Mouse (Mus musculus): ENCODE data around the gene Tdrd1. TPM values are rescaled to one million over a fixed set of nuclear protein-coding genes. Genes with fewer than 3 reads are reported as not detected.

Tdrd1 gene
- polyA plus RNA-seq, 1 experiment from 2014 or later: 0.81 TPM

GRCm38 (mm10) chr19:56817851-56818526, 8.0 kb upstream of the Tdrd1 start:
- no peaks in the 10 kb centered on the region for H3K27me3 ChIP-seq (replicated peaks; ENCODE audit: control insufficient read depth, insufficient read depth, low read length)
- H3K4me3 ChIP-seq (ENCODE audit: low read depth, low read length): no peak overlapping the region
- H3K9me3 ChIP-seq (ENCODE audit: control insufficient read depth, low read length): no peaks in the 10 kb centered on the region
- DNase-seq (ENCODE audit: low spot score): no peak
- H3K4me2 ChIP-seq: no peak overlapping the region
- no peak for ATAC-seq (replicated peaks; ENCODE audit: low FRiP score)
- peaks cover 20% of the 10 kb centered on the region for H3K4me1 ChIP-seq (replicated peaks; ENCODE audit: control insufficient read depth, insufficient read depth, low read length)
- H3K36me3 ChIP-seq (ENCODE audit: control insufficient read depth, insufficient read depth, low read length): peaks cover 1% of the 10 kb centered on the region; the same call in 1 of the 2 replicates
- H3K27ac ChIP-seq (ENCODE audit: low read depth, low read length): no peak overlapping the region
- 61% methylated on average over 14 of the region's 14 CpGs for WGBS
- no peak overlapping the region for H3K9ac ChIP-seq (ENCODE audit: low read depth, low read length)

GRCm38 (mm10) chr19:56821040-56821797, 4.8 kb upstream of the Tdrd1 start:
- H3K27me3 ChIP-seq (replicated peaks; ENCODE audit: control insufficient read depth, insufficient read depth, low read length): peaks cover 4% of the 10 kb centered on the region
- H3K4me2 ChIP-seq: peak overlapping the region; percentile 88
- no peak for ATAC-seq (replicated peaks; ENCODE audit: low FRiP score)
- H3K4me3 ChIP-seq (ENCODE audit: low read depth, low read length): peak overlapping the region; percentile 98
- peak overlapping the region; percentile 59; the same call in 1 of the 2 replicates for H3K27ac ChIP-seq (ENCODE audit: low read depth, low read length)
- no peaks in the 10 kb centered on the region for H3K36me3 ChIP-seq (ENCODE audit: control insufficient read depth, insufficient read depth, low read length)
- H3K9me3 ChIP-seq (ENCODE audit: control insufficient read depth, low read length): no peaks in the 10 kb centered on the region
- peaks cover 23% of the 10 kb centered on the region for H3K4me1 ChIP-seq (replicated peaks; ENCODE audit: control insufficient read depth, insufficient read depth, low read length)
- DNase-seq (ENCODE audit: low spot score): no peak
- H3K9ac ChIP-seq (ENCODE audit: low read depth, low read length): peak overlapping the region; percentile 94
- 13% methylated on average over 22 of the region's 22 CpGs for WGBS

- ATAC-seq (replicated peaks; ENCODE audit: low FRiP score): peak; percentile 96
Observed at GRCm38 (mm10) chr19:56821798-56822447, 4.1 kb upstream of the Tdrd1 start, which contains the start of gene Ccdc186. Ccdc186 (minus strand) TSS chr19:56822190.

GRCm38 (mm10) chr19:56822448-56822836, 3.6 kb upstream of the Tdrd1 start:
- H3K27ac ChIP-seq (ENCODE audit: low read depth, low read length): no peak overlapping the region
- peak; percentile 42 for ATAC-seq (replicated peaks; ENCODE audit: low FRiP score)
- H3K9me3 ChIP-seq (ENCODE audit: control insufficient read depth, low read length): no peaks in the 10 kb centered on the region

More at GRCm38 (mm10) chr19:56821798-56822447, 4.1 kb upstream of the Tdrd1 start, which contains the start of gene Ccdc186:
- WGBS: under 1% methylated on average over 79 of the region's 79 CpGs
- no peaks in the 10 kb centered on the region for H3K9me3 ChIP-seq (ENCODE audit: control insufficient read depth, low read length)
- H3K4me2 ChIP-seq: peak within 1 kb of the TSS; percentile 88
- peaks cover 23% of the 10 kb centered on the region for H3K4me1 ChIP-seq (replicated peaks; ENCODE audit: control insufficient read depth, insufficient read depth, low read length)
- H3K27me3 ChIP-seq (replicated peaks; ENCODE audit: control insufficient read depth, insufficient read depth, low read length): peaks cover 9% of the 10 kb centered on the region
- H3K9ac ChIP-seq (ENCODE audit: low read depth, low read length): peak within 1 kb of the TSS; percentile 94
- peak; percentile 91 for DNase-seq (ENCODE audit: low spot score)
- H3K36me3 ChIP-seq (ENCODE audit: control insufficient read depth, insufficient read depth, low read length): no peaks in the 10 kb centered on the region
- peak within 1 kb of the TSS; percentile 98 for H3K4me3 ChIP-seq (ENCODE audit: low read depth, low read length)
- peak within 1 kb of the TSS; percentile 59 for H3K27ac ChIP-seq (ENCODE audit: low read depth, low read length)

GRCm38 (mm10) chr19:56828305-56828704, 2.3 kb downstream of the Tdrd1 start:
- Histone ChIP-seq H3K4me1 (replicated peaks; ENCODE audit: control insufficient read depth, insufficient read depth, low read length) (peaks cover 3% of the 10 kb centered on the region; the same call in 1 of the 2 replicates), H3K4me2 (no peak overlapping the region), H3K9ac (ENCODE audit: low read depth, low read length) (no peak overlapping the region), H3K9me3 (ENCODE audit: control insufficient read depth, low read length) (no peaks in the 10 kb centered on the region), H3K4me3 (ENCODE audit: low read depth, low read length) (no peak overlapping the region), H3K36me3 (ENCODE audit: control insufficient read depth, insufficient read depth, low read length) (no peaks in the 10 kb centered on the region), H3K27me3 (replicated peaks; ENCODE audit: control insufficient read depth, insufficient read depth, low read length) (peaks cover 9% of the 10 kb centered on the region), H3K27ac (ENCODE audit: low read depth, low read length) (no peak overlapping the region)
- DNase-seq (ENCODE audit: low spot score): no peak
- 84% methylated on average over 11 of the region's 11 CpGs for WGBS
- ATAC-seq (replicated peaks; ENCODE audit: low FRiP score): no peak

More at GRCm38 (mm10) chr19:56822448-56822836, 3.6 kb upstream of the Tdrd1 start:
- Histone ChIP-seq H3K36me3 (ENCODE audit: control insufficient read depth, insufficient read depth, low read length) (no peaks in the 10 kb centered on the region), H3K4me2 (peak overlapping the region; percentile 85), H3K9ac (ENCODE audit: low read depth, low read length) (peak overlapping the region; percentile 94; the same call in 1 of the 2 replicates), H3K27me3 (replicated peaks; ENCODE audit: control insufficient read depth, insufficient read depth, low read length) (peaks cover 9% of the 10 kb centered on the region), H3K4me3 (ENCODE audit: low read depth, low read length) (peak overlapping the region; percentile 98), H3K4me1 (replicated peaks; ENCODE audit: control insufficient read depth, insufficient read depth, low read length) (peaks cover 23% of the 10 kb centered on the region)
- WGBS: 21% methylated on average over 10 of the region's 10 CpGs
- no peak for DNase-seq (ENCODE audit: low spot score)

GRCm38 (mm10) chr19:56829267-56829666, 3.3 kb downstream of the Tdrd1 start:
- Histone ChIP-seq H3K27me3 (replicated peaks; ENCODE audit: control insufficient read depth, insufficient read depth, low read length) (peaks cover 9% of the 10 kb centered on the region), H3K36me3 (ENCODE audit: control insufficient read depth, insufficient read depth, low read length) (no peaks in the 10 kb centered on the region), H3K4me3 (ENCODE audit: low read depth, low read length) (no peak overlapping the region), H3K27ac (ENCODE audit: low read depth, low read length) (no peak overlapping the region), H3K4me2 (no peak overlapping the region), H3K9me3 (ENCODE audit: control insufficient read depth, low read length) (no peaks in the 10 kb centered on the region), H3K9ac (ENCODE audit: low read depth, low read length) (no peak overlapping the region), H3K4me1 (replicated peaks; ENCODE audit: control insufficient read depth, insufficient read depth, low read length) (peaks cover 3% of the 10 kb centered on the region; the same call in 1 of the 2 replicates)
- ATAC-seq (replicated peaks; ENCODE audit: low FRiP score) (no peak), DNase-seq (ENCODE audit: low spot score) (no peak)
- WGBS: 79% methylated on average over 9 of the region's 9 CpGs

GRCm38 (mm10) chr19:56830163-56830562, 4.2 kb downstream of the Tdrd1 start:
- Histone ChIP-seq H3K4me2 (no peak overlapping the region), H3K27me3 (replicated peaks; ENCODE audit: control insufficient read depth, insufficient read depth, low read length) (peaks cover 9% of the 10 kb centered on the region), H3K9me3 (ENCODE audit: control insufficient read depth, low read length) (no peaks in the 10 kb centered on the region), H3K4me1 (replicated peaks; ENCODE audit: control insufficient read depth, insufficient read depth, low read length) (peaks cover 3% of the 10 kb centered on the region; the same call in 1 of the 2 replicates), H3K27ac (ENCODE audit: low read depth, low read length) (no peak overlapping the region), H3K36me3 (ENCODE audit: control insufficient read depth, insufficient read depth, low read length) (no peaks in the 10 kb centered on the region), H3K4me3 (ENCODE audit: low read depth, low read length) (no peak overlapping the region), H3K9ac (ENCODE audit: low read depth, low read length) (no peak overlapping the region)
- ATAC-seq (replicated peaks; ENCODE audit: low FRiP score): no peak
- no peak for DNase-seq (ENCODE audit: low spot score)
- 89% methylated on average over 4 of the region's 4 CpGs for WGBS

- Histone ChIP-seq H3K27me3 (replicated peaks; ENCODE audit: control insufficient read depth, insufficient read depth, low read length) (no peaks in the 10 kb centered on the region), H3K36me3 (ENCODE audit: control insufficient read depth, insufficient read depth, low read length) (no peaks in the 10 kb centered on the region), H3K9ac (ENCODE audit: low read depth, low read length) (no peak overlapping the region), H3K9me3 (ENCODE audit: control insufficient read depth, low read length) (no peaks in the 10 kb centered on the region), H3K4me1 (replicated peaks; ENCODE audit: control insufficient read depth, insufficient read depth, low read length) (no peaks in the 10 kb centered on the region), H3K4me3 (ENCODE audit: low read depth, low read length) (no peak overlapping the region), H3K4me2 (no peak overlapping the region), H3K27ac (ENCODE audit: low read depth, low read length) (no peak overlapping the region)
- DNase-seq (ENCODE audit: low spot score): no peak
- no peak for ATAC-seq (replicated peaks; ENCODE audit: low FRiP score)
- 85% methylated on average over 9 of the region's 9 CpGs for WGBS
Observed at GRCm38 (mm10) chr19:56835340-56835739, 9.3 kb downstream of the Tdrd1 start.

All from liver, embryonic 11.5 days (tissue).